Mouse (Mus musculus) pancreas, adult 10 weeks (tissue): ENCODE measurements around the gene Ripk4. TPM values are rescaled to one million over a fixed set of nuclear protein-coding genes. Genes with fewer than 3 reads are reported as not detected.

ENCODE experiments used
- polyA plus RNA-seq: library from polyadenylated mRNA; stranded (reverse); fragments of 350-450 nt; fragmentation: Illumina TruSeq; extraction: RNeasy Lipid Tissue Mini Kit (QIAGEN cat#74804); gene quantifications from one replicate; pipeline ENCODE4 v1.2.3, GENCODE M21; 2015; ENCODE audit warnings: low read depth, low replicate concordance; ENCODE audit not compliant: insufficient read depth

Gene Ripk4
- polyA plus RNA-seq: 2.3 TPM

DNA sequence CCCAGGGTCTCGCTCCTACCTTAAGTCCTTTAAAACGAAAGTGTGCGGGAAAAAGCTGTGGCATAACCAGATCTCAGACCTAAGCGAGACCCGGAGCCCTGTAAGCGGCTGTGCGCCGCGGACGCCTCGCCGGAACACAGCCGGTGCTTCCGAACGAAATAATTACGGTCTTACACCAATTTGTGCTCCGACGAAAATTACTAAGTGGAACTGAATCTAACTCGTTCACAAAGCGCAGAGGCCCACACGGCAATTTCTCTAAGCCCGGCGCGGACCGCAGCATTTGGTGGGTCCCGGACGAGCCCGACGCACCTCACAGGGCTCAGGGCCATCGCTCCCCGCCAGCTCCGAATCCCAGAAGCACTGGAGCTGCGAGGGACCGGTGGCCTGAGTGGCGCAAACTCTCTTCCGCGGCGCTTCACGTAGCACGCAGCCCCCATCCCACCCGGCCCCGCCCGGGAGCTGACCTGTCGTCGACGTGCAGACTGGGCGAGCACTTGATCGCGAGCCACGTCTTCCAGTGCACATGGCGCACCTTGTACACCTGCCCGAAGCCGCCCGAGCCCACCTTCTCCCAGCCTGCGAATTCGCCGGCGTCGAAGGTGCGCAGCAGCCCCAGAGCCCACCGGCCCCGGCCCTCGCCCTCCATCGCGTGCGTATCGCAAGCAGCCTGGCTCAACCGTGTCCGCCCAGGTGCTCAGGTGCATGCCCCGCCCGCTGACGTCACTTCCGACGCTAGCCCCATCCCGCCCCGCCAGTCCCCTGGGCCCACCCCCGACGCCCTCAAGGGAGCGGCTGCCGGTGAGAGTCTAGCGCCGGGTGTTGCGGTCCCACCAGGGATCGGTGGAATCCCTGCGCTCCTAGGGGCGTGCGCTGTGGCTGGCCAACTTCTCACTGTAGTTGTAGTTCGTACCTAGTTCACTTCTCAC, at the start of gene Ripk4:
TSS of gene Ripk4 (minus strand) at position 727 of the 929 bp plus-strand sequence.

Other genes with a start within 250 kb of the Ripk4 start
- gene Fam3b, start 249.0 kb downstream of the Ripk4 start, polyA plus RNA-seq: not detected
- gene Tmprss2, start 152.6 kb downstream of the Ripk4 start, polyA plus RNA-seq: 3.7 TPM
- 5.6 TPM for gene Prdm15, start 88.1 kb upstream of the Ripk4 start, polyA plus RNA-seq
- gene C2cd2, start 198.8 kb upstream of the Ripk4 start, polyA plus RNA-seq: 5.7 TPM
- gene Zbtb21, start 198.8 kb upstream of the Ripk4 start, polyA plus RNA-seq: 3.0 TPM
- 1.6 TPM for gene B230307C23Rik, start 233.5 kb upstream of the Ripk4 start, polyA plus RNA-seq